Mouse (Mus musculus) heart, postnatal 0 days (tissue): ENCODE data around the gene Gm5426.

Experiments used
- CTCF ChIP-seq: IDR thresholded peaks from 2 replicates; pipeline ENCODE4 v1.5.1; 2016; ENCODE audit warnings: antibody characterized with exemption, control low read depth, low read depth
- EP300 ChIP-seq: IDR thresholded peaks from 2 replicates; pipeline ENCODE4 v1.6.1; 2016; ENCODE audit warnings: antibody characterized with exemption, low read depth

DNA sequence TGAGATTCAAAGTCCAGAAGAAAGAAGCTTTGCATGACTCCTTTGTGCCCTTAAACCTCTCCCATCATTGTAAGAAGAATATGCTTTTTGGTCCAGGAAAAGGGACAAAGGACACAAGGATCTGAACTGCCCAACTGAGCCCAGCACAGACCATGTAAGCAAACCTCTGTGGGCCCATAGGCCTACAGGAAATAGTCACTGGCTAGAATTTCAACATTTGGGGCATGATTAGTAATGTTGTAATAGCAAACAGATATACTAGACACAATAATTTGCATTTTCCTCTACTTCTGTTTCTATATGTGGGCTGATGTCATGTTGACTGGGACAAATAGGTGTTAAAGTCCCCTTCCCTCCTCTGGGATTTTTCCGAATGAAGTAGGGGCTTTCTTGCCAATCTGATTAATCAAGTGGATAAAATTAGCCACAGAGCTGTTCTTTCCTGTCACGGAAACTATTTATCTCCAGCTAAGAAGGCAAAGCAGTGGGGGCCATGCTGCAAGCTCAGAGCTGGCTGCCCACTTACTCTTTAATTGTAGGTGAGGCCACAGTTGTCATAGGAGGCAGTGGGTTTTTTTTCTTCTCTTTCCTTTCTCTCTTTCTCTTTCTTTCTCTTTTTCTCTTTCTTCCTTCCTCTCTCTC lies 42.4 kb upstream of the Gm5426 start:
- TF ChIP-seq EP300: no peak
- TF ChIP-seq CTCF: no peak
